Mouse (Mus musculus) heart, embryonic 15.5 days (tissue): Measurements from ENCODE around the gene Acsm1. TPM values are rescaled to one million over a fixed set of nuclear protein-coding genes. Genes with fewer than 3 reads are reported as not detected.

Experiments
- ATAC-seq: fragments of 200-750 bp; cut with Nextera tagmentation; replicated peaks from 2 replicates; pipeline ENCODE4 v1.8.0; 2017; ENCODE audit warnings: low read depth, moderate TSS enrichment; ENCODE audit not compliant: insufficient number of reproducible peaks, insufficient read depth, low FRiP score
- H3K27ac ChIP-seq: fragments of 300-500 bp; sonication (generic); 2 replicates; pipeline ENCODE4 v1.5.1; 2015; ENCODE audit warnings: mild to moderate bottlenecking, inconsistent platforms
- H3K27me3 ChIP-seq: fragments of 300-500 bp; sonication (generic); 2 replicates; pipeline ENCODE4 v1.6.1; 2015; ENCODE audit warnings: inconsistent platforms
- H3K36me3 ChIP-seq: fragments of 300-500 bp; sonication (generic); 2 replicates; pipeline ENCODE4 v1.6.1; 2015; ENCODE audit warnings: mild to moderate bottlenecking, inconsistent platforms
- H3K4me1 ChIP-seq: fragments of 300-500 bp; sonication (generic); replicated peaks from 2 replicates; pipeline ENCODE4 v1.6.1; 2015; ENCODE audit warnings: inconsistent platforms
- H3K4me2 ChIP-seq: fragments of 300-500 bp; sonication (generic); 2 replicates; pipeline ENCODE4 v1.6.1; 2015; ENCODE audit warnings: inconsistent platforms, mild to moderate bottlenecking, moderate library complexity
- H3K4me3 ChIP-seq: fragments of 300-500 bp; sonication (generic); 2 replicates; pipeline ENCODE4 v1.5.1; 2015; ENCODE audit warnings: mild to moderate bottlenecking, inconsistent platforms
- H3K9ac ChIP-seq: fragments of 300-500 bp; sonication (generic); 2 replicates; pipeline ENCODE4 v1.6.1; 2015; ENCODE audit warnings: mild to moderate bottlenecking, inconsistent platforms
- H3K9me3 ChIP-seq: fragments of 300-500 bp; sonication (generic); replicated peaks from 2 replicates; pipeline ENCODE4 v1.6.1; 2016; ENCODE audit warnings: inconsistent platforms
- WGBS: fragments of 180-500 bp; shearing (Covaris S2); methylation state at CpG from one replicate; pipeline ENCODE4 v1.1.7; 2015; ENCODE audit warnings: mixed read lengths; 5-methylcytosine and 5-hydroxymethylcytosine counted together
- polyA plus RNA-seq: library from polyadenylated mRNA; unstranded; fragments of >200 nt; fragmentation: Nextera tagmentation; extraction: Ambion mirVana; gene quantifications from 2 replicates; pipeline ENCODE4 v1.2.1, GENCODE M21; 2015

The Acsm1 gene
- polyA plus RNA-seq, 1 experiment from 2014 or later: not detected

DNA sequence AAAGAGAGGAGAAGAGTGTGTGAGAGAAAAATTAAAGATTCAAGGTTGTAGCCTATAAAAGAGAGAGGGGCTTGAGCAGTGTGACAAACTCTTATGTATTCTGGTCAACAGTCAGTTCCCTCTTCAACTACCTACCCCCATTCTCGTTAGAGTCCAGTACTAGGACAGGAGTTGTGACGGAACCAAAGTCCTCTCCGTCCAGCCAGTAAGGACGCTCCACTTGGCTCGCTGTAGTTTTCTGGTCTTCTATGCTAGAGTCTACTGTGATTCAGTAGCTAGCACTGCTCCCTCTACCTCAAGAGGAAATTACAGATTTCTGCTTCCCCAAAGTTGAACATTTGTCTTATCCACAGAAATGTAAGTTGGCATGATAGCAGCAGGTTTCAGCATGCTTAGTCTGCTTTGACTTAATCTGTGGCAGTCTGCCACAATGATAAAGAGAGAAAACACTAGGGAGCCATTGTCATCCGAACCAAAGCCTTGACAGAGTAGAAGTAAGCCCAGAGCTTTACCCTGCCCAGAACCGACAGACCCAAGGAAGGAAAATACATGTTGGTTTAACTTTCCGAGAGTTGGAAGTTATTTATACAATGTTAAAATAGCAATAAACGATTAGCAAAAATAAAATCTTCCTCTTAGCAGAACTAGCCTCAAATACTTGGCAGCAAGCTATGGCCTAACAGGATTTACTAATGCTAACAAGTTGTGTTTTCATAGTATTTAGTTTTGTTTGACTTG, 731 bp upstream of the Acsm1 start:
- 65% methylated on average over 9 of the region's 9 CpGs for WGBS
- no peak for ATAC-seq
- Histone ChIP-seq H3K4me1 (no peaks in the 10 kb centered on the region), H3K27ac (no peak overlapping the region), H3K9ac (no peak overlapping the region), H3K9me3 (no peaks in the 10 kb centered on the region), H3K4me3 (no peak overlapping the region), H3K36me3 (no peaks in the 10 kb centered on the region), H3K27me3 (no peaks in the 10 kb centered on the region), H3K4me2 (no peak overlapping the region)

DNA sequence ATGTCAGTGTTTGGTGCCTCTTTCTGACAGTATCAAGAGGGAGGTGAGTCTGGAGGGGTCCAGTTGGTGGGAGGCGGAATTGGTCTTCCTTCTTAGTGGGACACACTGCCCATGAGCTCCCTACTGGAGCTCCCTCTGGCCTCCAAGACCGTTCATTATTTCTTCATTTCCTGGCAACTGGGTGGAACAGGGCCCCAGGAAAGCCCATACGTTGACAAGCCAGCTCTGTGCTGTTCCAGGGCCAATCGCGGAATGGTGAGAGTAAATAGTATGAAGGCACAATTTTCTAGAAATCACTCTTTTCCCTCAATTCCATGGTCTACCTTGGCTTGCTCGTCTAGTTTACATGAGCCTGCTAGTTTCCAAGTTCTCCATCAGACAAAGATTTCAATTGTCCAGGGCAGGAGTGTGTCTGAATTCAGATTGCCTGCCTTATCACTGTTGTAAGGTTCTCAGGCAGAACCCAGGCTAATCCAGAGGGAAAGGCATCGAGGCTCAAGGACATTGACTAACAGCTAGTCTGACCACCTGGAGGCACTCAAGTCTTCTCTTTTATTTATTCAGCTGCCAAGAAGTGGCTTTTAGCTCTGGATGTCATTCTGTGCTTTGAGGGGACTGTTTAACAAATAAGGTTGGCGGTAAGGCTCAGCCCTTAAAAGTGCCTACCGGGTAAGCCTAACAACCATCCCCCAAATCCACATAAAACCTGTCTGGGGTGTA, 1.1 kb downstream of the Acsm1 start:
- Histone ChIP-seq H3K9ac (no peak overlapping the region), H3K4me2 (no peak overlapping the region), H3K27ac (no peak overlapping the region), H3K4me1 (no peaks in the 10 kb centered on the region), H3K27me3 (no peaks in the 10 kb centered on the region), H3K4me3 (no peak overlapping the region), H3K36me3 (no peaks in the 10 kb centered on the region), H3K9me3 (no peaks in the 10 kb centered on the region)
- 61% methylated on average over 9 of the region's 9 CpGs for WGBS
- ATAC-seq: no peak

DNA sequence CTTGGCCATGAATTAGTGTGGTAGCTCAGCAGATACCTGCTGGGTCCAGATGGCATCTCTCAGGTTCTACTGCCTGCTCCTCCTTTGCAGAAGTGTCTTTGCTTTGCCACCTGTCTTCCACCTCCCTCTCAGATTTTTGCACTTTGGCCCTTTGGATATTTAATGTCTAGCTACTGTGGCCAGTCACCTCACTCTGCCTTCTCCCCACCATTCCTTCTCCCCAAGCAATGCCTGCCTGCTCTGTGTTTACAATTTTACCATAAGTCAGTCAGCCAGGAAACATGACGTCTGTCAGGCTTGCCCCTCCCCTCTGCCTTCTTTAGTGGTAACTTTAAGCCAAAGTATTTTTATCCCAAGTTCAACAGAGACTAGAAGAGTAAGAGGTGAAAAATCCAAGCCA, 9.7 kb downstream of the Acsm1 start:
- Histone ChIP-seq H3K36me3 (no peaks in the 10 kb centered on the region), H3K9me3 (no peaks in the 10 kb centered on the region), H3K27me3 (no peaks in the 10 kb centered on the region), H3K4me1 (no peaks in the 10 kb centered on the region), H3K27ac (no peak overlapping the region), H3K9ac (no peak overlapping the region), H3K4me2 (no peak overlapping the region), H3K4me3 (no peak overlapping the region)
- WGBS: 26% methylated on average over 1 of the region's 1 CpGs
- no peak for ATAC-seq

DNA sequence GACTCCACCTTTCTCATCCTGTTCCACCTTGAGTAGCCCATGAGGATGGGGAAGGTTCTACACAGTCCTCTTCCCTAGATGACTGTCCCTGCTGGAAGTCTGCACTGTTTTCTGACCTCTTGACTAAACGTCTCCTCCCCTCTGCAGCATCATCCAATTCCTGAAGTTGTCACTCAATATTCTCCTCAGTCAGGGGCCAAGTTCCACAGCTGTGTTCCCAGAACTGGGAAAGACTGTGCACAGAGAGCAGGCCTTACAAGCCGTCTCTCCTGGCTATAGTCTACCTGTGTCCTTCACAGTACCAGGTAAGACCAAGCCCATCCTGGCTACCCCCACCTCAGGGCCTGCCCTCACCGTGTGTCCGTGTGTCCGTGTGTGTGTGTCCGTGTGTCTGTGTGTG, 10.8 kb downstream of the Acsm1 start:
- no peaks in the 10 kb centered on the region for H3K36me3 ChIP-seq
- no peaks in the 10 kb centered on the region for H3K27me3 ChIP-seq
- H3K9ac ChIP-seq: no peak overlapping the region
- H3K4me3 ChIP-seq: no peak overlapping the region
- WGBS: 76% methylated on average over 6 of the region's 6 CpGs
- no peak overlapping the region for H3K27ac ChIP-seq
- no peaks in the 10 kb centered on the region for H3K9me3 ChIP-seq
- H3K4me2 ChIP-seq: no peak overlapping the region
- no peaks in the 10 kb centered on the region for H3K4me1 ChIP-seq
- no peak for ATAC-seq

DNA sequence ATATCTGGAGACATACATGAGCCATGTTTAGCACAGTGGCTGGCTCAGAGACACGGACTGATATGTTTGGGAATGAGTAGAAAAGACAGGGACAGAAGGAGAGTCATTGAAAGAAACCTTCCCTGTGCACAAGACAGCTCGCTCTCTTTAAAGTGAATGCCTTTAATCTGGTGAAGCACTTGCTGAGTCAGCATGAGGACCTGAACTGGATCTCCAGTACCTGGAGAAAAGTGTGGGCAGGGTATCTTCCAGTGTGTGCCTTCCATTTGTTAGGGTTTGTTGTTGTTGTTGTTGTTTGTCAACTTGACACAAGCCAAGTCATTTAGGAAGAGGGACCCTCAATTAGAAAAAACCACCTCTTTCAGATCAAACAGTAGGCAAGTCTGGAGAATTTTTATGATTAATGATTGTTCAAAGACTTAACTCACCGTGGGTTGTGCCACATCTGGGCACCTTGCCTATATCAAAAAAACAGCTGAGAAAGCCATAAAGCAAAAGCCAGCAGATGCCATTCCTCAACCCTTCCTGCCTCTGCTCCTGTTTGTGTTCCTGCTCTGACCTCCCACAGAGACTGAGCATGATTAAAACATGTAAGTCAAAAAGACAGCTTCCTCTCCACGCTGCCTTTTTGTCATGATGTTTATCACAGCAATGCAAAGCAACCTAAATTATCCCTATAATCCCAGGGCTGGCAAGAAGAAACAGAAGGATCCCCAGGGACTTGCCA, 11.5 kb downstream of the Acsm1 start:
- WGBS: 53% methylated on average over 4 of the region's 4 CpGs
- Histone ChIP-seq H3K27ac (no peak overlapping the region), H3K4me3 (no peak overlapping the region), H3K4me1 (no peaks in the 10 kb centered on the region), H3K27me3 (no peaks in the 10 kb centered on the region), H3K9ac (no peak overlapping the region), H3K9me3 (no peaks in the 10 kb centered on the region), H3K36me3 (no peaks in the 10 kb centered on the region), H3K4me2 (no peak overlapping the region)
- ATAC-seq: no peak

DNA sequence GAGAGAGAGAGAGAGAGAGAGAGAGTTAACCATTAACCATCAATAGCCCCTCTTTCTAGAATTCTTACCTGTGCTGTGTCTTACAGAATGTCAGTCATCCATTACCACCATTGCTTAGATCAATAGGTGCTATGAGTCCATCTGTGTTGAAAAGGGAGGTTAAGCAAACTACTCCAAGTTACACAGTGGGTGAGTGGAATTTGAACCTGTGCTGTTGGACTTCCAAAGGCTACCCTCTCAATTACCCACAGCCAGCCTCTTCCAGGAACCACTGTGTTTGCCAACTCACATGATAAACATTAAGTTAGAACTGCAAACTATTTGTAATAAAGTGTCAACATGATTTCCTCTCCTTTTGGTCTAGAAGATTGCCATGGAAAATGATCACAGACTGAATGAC, 13.3 kb downstream of the Acsm1 start:
- H3K9me3 ChIP-seq: no peaks in the 10 kb centered on the region
- H3K36me3 ChIP-seq: no peaks in the 10 kb centered on the region
- H3K27ac ChIP-seq: no peak overlapping the region
- H3K4me1 ChIP-seq: no peaks in the 10 kb centered on the region
- ATAC-seq: no peak
- no peaks in the 10 kb centered on the region for H3K27me3 ChIP-seq
- H3K4me2 ChIP-seq: no peak overlapping the region
- no peak overlapping the region for H3K9ac ChIP-seq
- H3K4me3 ChIP-seq: no peak overlapping the region

DNA sequence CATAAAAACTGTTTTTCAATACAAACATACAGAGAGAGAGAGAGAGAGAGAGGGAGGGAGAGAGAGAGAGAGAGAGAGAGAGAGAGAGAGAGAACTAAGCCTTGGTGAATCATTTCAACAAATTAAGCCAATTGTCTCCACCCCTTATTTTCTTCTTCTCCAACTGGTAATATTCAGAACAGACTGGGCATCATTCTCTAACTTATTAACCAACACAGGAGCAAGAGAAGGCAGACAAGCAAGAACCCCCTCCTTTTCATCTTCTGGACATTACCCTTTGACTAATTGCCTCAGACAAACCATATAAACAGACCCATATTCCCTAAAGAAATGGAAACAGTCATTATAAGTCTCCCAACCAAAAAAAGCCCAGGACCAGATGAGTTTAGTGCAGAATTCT, 31.9 kb downstream of the Acsm1 start:
- no peak for ATAC-seq
- no peak overlapping the region for H3K4me2 ChIP-seq

DNA sequence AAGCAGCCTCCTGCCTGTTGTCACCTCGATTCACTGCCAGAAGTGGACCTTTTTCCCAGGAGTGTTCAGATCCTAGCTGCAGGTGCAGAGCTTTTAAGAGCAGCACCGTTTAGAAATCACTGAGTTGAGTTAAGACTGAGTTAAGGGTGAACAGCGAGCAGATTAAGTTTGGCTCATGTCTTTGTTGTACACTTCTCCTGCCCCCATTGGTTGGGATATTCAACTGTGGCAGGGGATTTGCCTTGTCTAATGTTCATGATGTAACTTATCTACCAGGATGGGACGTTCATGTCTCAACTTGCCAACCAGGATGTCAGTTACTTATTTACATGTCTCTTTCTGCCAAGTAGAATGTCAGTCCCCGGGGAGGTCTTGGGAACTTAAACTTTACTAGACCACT, 35.5 kb downstream of the Acsm1 start:
- no peaks in the 10 kb centered on the region for H3K9me3 ChIP-seq
- no peaks in the 10 kb centered on the region for H3K4me1 ChIP-seq
- no peak for ATAC-seq
- no peaks in the 10 kb centered on the region for H3K27me3 ChIP-seq
- H3K4me2 ChIP-seq: no peak overlapping the region
- no peak overlapping the region for H3K27ac ChIP-seq
- no peak overlapping the region for H3K9ac ChIP-seq
- no peak overlapping the region for H3K4me3 ChIP-seq
- no peaks in the 10 kb centered on the region for H3K36me3 ChIP-seq
- WGBS: 65% methylated on average over 5 of the region's 5 CpGs

More for the DNA sequence above, 31.9 kb downstream of the Acsm1 start:
- Histone ChIP-seq H3K4me3 (no peak overlapping the region), H3K9me3 (no peaks in the 10 kb centered on the region), H3K27me3 (no peaks in the 10 kb centered on the region), H3K4me1 (no peaks in the 10 kb centered on the region), H3K27ac (no peak overlapping the region), H3K9ac (no peak overlapping the region), H3K36me3 (no peaks in the 10 kb centered on the region)

DNA sequence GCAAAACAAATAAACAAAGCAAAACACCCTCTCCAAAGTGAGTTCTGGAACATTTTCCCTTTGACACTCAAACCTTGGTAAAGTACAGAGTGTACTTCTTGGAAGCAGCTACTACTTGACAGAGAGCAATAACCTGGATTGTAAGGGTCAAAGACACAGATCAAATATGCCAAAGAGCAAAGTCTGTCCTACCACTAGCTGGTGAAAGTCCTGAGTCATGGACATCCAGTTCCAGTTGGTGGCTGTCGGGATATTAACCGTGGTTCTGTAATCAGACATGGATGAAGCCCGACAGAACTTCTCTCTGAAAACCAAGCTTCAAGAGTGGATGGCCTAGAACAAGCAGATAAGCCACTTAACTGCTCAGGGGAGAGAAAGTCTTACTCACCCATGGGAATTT, 61.1 kb downstream of the Acsm1 start:
- no peak for ATAC-seq
- Histone ChIP-seq H3K9me3 (no peaks in the 10 kb centered on the region), H3K27ac (no peak overlapping the region), H3K4me1 (no peaks in the 10 kb centered on the region), H3K27me3 (no peaks in the 10 kb centered on the region; the same call in 1 of the 2 replicates), H3K4me2 (no peak overlapping the region), H3K9ac (no peak overlapping the region), H3K36me3 (no peaks in the 10 kb centered on the region), H3K4me3 (no peak overlapping the region)
- WGBS: 68% methylated on average over 3 of the region's 3 CpGs

DNA sequence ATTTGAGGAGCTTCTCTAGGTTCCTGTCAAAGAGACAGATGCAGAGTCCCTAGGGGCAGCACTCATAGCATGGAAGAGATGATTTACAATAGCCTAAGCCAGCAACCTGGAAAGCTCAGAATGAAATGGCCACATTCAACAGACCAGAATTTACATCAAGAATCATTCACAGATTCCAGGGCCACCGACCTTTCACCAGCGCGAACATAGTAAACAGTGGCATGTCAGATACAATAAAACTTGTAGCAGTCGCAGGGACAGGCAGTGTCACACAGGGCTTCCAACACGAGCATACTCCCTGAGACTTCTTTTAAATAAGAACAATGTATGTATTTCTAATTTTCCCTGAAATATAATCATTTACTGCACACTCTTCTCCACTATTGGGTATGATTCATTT, 63.6 kb downstream of the Acsm1 start:
- Histone ChIP-seq H3K27ac (no peak overlapping the region), H3K4me2 (no peak overlapping the region), H3K27me3 (no peaks in the 10 kb centered on the region; the same call in 1 of the 2 replicates), H3K4me3 (no peak overlapping the region), H3K36me3 (no peaks in the 10 kb centered on the region), H3K9ac (no peak overlapping the region), H3K4me1 (no peaks in the 10 kb centered on the region), H3K9me3 (no peaks in the 10 kb centered on the region)
- 75% methylated on average over 5 of the region's 5 CpGs for WGBS
- no peak for ATAC-seq

DNA sequence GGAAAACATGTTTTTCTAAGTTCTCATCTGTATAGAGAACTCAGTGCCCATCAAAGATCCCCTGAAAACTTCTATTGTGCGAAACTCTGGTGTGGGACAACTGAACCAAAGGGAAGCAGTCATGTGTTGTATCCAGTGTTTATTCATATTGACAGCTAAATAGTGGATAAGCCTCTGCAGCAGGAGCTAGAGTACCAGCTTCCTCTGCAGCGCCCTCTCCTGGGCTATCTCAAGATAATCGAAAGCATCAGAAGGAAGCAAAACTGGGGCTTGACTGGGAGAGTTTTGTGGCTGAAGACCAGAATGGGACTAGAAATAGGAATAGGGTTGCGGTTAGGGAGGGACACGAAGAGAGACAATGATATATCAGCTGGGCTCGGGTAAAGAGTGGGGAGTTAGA, 64.1 kb downstream of the Acsm1 start:
- H3K27me3 ChIP-seq: no peaks in the 10 kb centered on the region; the same call in 1 of the 2 replicates
- no peak overlapping the region for H3K27ac ChIP-seq
- H3K36me3 ChIP-seq: no peaks in the 10 kb centered on the region
- H3K9me3 ChIP-seq: no peaks in the 10 kb centered on the region
- no peak overlapping the region for H3K4me2 ChIP-seq
- ATAC-seq: no peak
- no peaks in the 10 kb centered on the region for H3K4me1 ChIP-seq
- H3K9ac ChIP-seq: no peak overlapping the region
- no peak overlapping the region for H3K4me3 ChIP-seq
- 40% methylated on average over 6 of the region's 6 CpGs for WGBS
